Mouse (Mus musculus) MEL (cell line): ENCODE measurements around the gene Zfp827. TPM values are rescaled to one million over a fixed set of nuclear protein-coding genes. Genes with fewer than 3 reads are reported as not detected.

Experiments used
- DNase-seq: peaks from one replicate; pipeline ENCODE4 v3.0.0; 2011; ENCODE audit warnings: low read depth, low spot score
- H3K27ac ChIP-seq: 2 replicates; pipeline ENCODE4 v1.5.1; 2012; ENCODE audit warnings: low read depth, mild to moderate bottlenecking, control low read depth, low read length, moderate library complexity; ENCODE audit not compliant: control insufficient read depth
- H3K27me3 ChIP-seq, 2 experiments: fragments of 150-350 bp in 1 of 2; sonication (generic) in 1 of 2; 2 replicates each; pipeline ENCODE4 v1.6.1; 2012; ENCODE audit warnings: low read length in 2 of 2, mild to moderate bottlenecking in 2 of 2, improper control_type of control experiment in 1 of 2, moderate library complexity in 1 of 2; ENCODE audit not compliant: insufficient read depth in 2 of 2, control insufficient read depth in 1 of 2
- H3K36me3 ChIP-seq, 2 experiments: 2 replicates each; pipeline ENCODE4 v1.6.1; 2012 to 2014; ENCODE audit warnings: low read length in 2 of 2, improper control_type of control experiment in 1 of 2, inconsistent platforms in 1 of 2, mild to moderate bottlenecking in 1 of 2; ENCODE audit not compliant: insufficient read depth in 2 of 2, control insufficient read depth in 1 of 2
- H3K4me1 ChIP-seq, 2 experiments: fragments of 150-350 bp in 1 of 2; sonication (generic) in 1 of 2; 2 replicates each; pipeline ENCODE4 v1.6.1; 2012; ENCODE audit warnings: low read length in 2 of 2, improper control_type of control experiment in 1 of 2, mild to moderate bottlenecking in 1 of 2; ENCODE audit not compliant: insufficient read depth in 2 of 2, control insufficient read depth in 1 of 2
- H3K4me3 ChIP-seq, 2 experiments: fragments of 150-350 bp in 1 of 2; sonication (generic) in 1 of 2; 2 replicates each; pipeline ENCODE4 v1.5.1; 2012; ENCODE audit warnings: low read depth in 2 of 2, low read length in 2 of 2, mild to moderate bottlenecking in 2 of 2, moderate library complexity in 2 of 2, control low read depth in 1 of 2, improper control_type of control experiment in 1 of 2; ENCODE audit not compliant: control insufficient read depth in 1 of 2, insufficient read depth in 1 of 2
- H3K79me2 ChIP-seq: 2 replicates; pipeline ENCODE4 v1.6.1; 2012; ENCODE audit warnings: mild to moderate bottlenecking, low read length, moderate library complexity; ENCODE audit not compliant: control insufficient read depth, poor library complexity, insufficient read depth
- H3K9ac ChIP-seq: 2 replicates; pipeline ENCODE4 v1.6.1; 2012; ENCODE audit warnings: low read depth, mild to moderate bottlenecking, control low read depth, low read length, moderate library complexity; ENCODE audit not compliant: control insufficient read depth, poor library complexity, severe bottlenecking
- H3K9me3 ChIP-seq: fragments of 150-350 bp; sonication (generic); replicated peaks from 2 replicates; pipeline ENCODE4 v1.6.1; 2012; ENCODE audit warnings: mild to moderate bottlenecking, low read length, improper control_type of control experiment, moderate library complexity; ENCODE audit not compliant: insufficient read depth
- BHLHE40 ChIP-seq: IDR thresholded peaks from 2 replicates; pipeline ENCODE4 v1.6.1; 2012; ENCODE audit warnings: low read depth, mild to moderate bottlenecking, inconsistent platforms, low read length, improper control_type of control experiment, borderline replicate concordance
- CHD2 ChIP-seq: IDR thresholded peaks from 2 replicates; pipeline ENCODE4 v1.6.1; 2011; ENCODE audit warnings: low read length, improper control_type of control experiment
- E2F4 ChIP-seq: IDR thresholded peaks from 2 replicates; pipeline ENCODE4 v1.6.1; 2011; ENCODE audit warnings: low read depth, low read length, improper control_type of control experiment, borderline replicate concordance
- EP300 ChIP-seq, 2 experiments: IDR thresholded peaks; 2 replicates each; pipeline ENCODE4 v1.6.1; 2011; ENCODE audit warnings: improper control_type of control experiment in 2 of 2, low read length in 2 of 2, low read depth in 1 of 2, mild to moderate bottlenecking in 1 of 2
- HCFC1 ChIP-seq: IDR thresholded peaks from 2 replicates; pipeline ENCODE4 v1.6.1; 2012; ENCODE audit warnings: low read depth, mild to moderate bottlenecking, inconsistent platforms, low read length, improper control_type of control experiment, moderate library complexity
- MAFK ChIP-seq: IDR thresholded peaks from 2 replicates; pipeline ENCODE4 v1.6.1; 2011; ENCODE audit warnings: low read depth, mild to moderate bottlenecking, low read length, improper control_type of control experiment, borderline replicate concordance
- MAX ChIP-seq: IDR thresholded peaks from 2 replicates; pipeline ENCODE4 v1.6.1; 2011; ENCODE audit warnings: low read length, improper control_type of control experiment
- MXI1 ChIP-seq: IDR thresholded peaks from 2 replicates; pipeline ENCODE4 v1.6.1; 2011; ENCODE audit warnings: mild to moderate bottlenecking, low read depth, low read length, improper control_type of control experiment
- MYB ChIP-seq: IDR thresholded peaks from 2 replicates; pipeline ENCODE4 v1.6.1; 2011; ENCODE audit warnings: mild to moderate bottlenecking, low read depth, low read length, improper control_type of control experiment
- NELFE ChIP-seq: IDR thresholded peaks from 2 replicates; pipeline ENCODE4 v1.6.1; 2011; ENCODE audit warnings: low read depth, low read length, improper control_type of control experiment
- POLR2A ChIP-seq, 2 experiments: IDR thresholded peaks; 2 replicates each; pipeline ENCODE4 v1.6.1; 2011 to 2012; ENCODE audit warnings: low read length in 2 of 2, mild to moderate bottlenecking in 2 of 2, control low read depth in 1 of 2, improper control_type of control experiment in 1 of 2, low read depth in 1 of 2, moderate library complexity in 1 of 2; ENCODE audit not compliant: control insufficient read depth in 1 of 2, insufficient read depth in 1 of 2, poor library complexity in 1 of 2
- POLR2AphosphoS2 ChIP-seq: IDR thresholded peaks from 2 replicates; pipeline ENCODE4 v1.6.1; 2011; ENCODE audit warnings: low read length, improper control_type of control experiment
- RCOR1 ChIP-seq: IDR thresholded peaks from 2 replicates; pipeline ENCODE4 v1.6.1; 2012; ENCODE audit warnings: low read depth, mild to moderate bottlenecking, inconsistent platforms, low read length, improper control_type of control experiment
- SIN3A ChIP-seq: IDR thresholded peaks from 2 replicates; pipeline ENCODE4 v1.6.1; 2012; ENCODE audit warnings: low read length, improper control_type of control experiment, inconsistent platforms
- SMC3 ChIP-seq: IDR thresholded peaks from 2 replicates; pipeline ENCODE4 v1.6.1; 2011; ENCODE audit warnings: low read depth, low read length, improper control_type of control experiment
- TBP ChIP-seq: IDR thresholded peaks from 2 replicates; pipeline ENCODE4 v1.8.0; 2011; ENCODE audit warnings: low read depth, low read length, improper control_type of control experiment
- UBTF ChIP-seq: IDR thresholded peaks from 2 replicates; pipeline ENCODE4 v1.6.1; 2012; ENCODE audit warnings: low read depth, mild to moderate bottlenecking, inconsistent platforms, low read length, improper control_type of control experiment, moderate library complexity, borderline replicate concordance; ENCODE audit not compliant: insufficient read depth
- USF1 ChIP-seq: IDR thresholded peaks from 2 replicates; pipeline ENCODE4 v1.6.1; 2014; ENCODE audit warnings: low read depth, mild to moderate bottlenecking, inconsistent platforms, low read length, improper control_type of control experiment, moderate library complexity
- ZC3H11A ChIP-seq: IDR thresholded peaks from 2 replicates; pipeline ENCODE4 v1.6.1; 2012; ENCODE audit warnings: low read depth, mild to moderate bottlenecking, inconsistent platforms, low read length, improper control_type of control experiment
- ZKSCAN1 ChIP-seq: IDR thresholded peaks from 2 replicates; pipeline ENCODE4 v1.6.1; 2012; ENCODE audit warnings: low read depth, mild to moderate bottlenecking, inconsistent platforms, low read length, improper control_type of control experiment, moderate library complexity
- ZMIZ1 ChIP-seq: IDR thresholded peaks from 2 replicates; pipeline ENCODE4 v1.6.1; 2012; ENCODE audit warnings: low read depth, mild to moderate bottlenecking, inconsistent platforms, low read length, improper control_type of control experiment, moderate library complexity
- ZNF384 ChIP-seq: IDR thresholded peaks from 2 replicates; pipeline ENCODE4 v1.6.1; 2012; ENCODE audit warnings: low read depth, mild to moderate bottlenecking, inconsistent platforms, low read length, improper control_type of control experiment
- polyA plus RNA-seq, 2 experiments: library from polyadenylated mRNA; stranded (reverse) in 1 of 2; unstranded in 1 of 2; fragments of >175 nt in 1 of 2; fragments of >200 nt in 1 of 2; gene quantifications; 2 replicates each; pipeline versions ENCODE4 v1.2.1 to v1.2.4; 2012; ENCODE audit warnings: low replicate concordance in 2 of 2, low read depth in 1 of 2; ENCODE audit not compliant: insufficient read length in 2 of 2, insufficient read depth in 1 of 2, missing spikeins in 1 of 2
- total RNA-seq: library from RNA; depleted of rRNA; stranded (reverse); fragments of 300-350 nt; gene quantifications from 2 replicates; pipeline ENCODE4 v1.2.3, GENCODE M21; 2012

Gene Zfp827
- total and polyA plus RNA-seq, 3 experiments, result not detected

DNA sequence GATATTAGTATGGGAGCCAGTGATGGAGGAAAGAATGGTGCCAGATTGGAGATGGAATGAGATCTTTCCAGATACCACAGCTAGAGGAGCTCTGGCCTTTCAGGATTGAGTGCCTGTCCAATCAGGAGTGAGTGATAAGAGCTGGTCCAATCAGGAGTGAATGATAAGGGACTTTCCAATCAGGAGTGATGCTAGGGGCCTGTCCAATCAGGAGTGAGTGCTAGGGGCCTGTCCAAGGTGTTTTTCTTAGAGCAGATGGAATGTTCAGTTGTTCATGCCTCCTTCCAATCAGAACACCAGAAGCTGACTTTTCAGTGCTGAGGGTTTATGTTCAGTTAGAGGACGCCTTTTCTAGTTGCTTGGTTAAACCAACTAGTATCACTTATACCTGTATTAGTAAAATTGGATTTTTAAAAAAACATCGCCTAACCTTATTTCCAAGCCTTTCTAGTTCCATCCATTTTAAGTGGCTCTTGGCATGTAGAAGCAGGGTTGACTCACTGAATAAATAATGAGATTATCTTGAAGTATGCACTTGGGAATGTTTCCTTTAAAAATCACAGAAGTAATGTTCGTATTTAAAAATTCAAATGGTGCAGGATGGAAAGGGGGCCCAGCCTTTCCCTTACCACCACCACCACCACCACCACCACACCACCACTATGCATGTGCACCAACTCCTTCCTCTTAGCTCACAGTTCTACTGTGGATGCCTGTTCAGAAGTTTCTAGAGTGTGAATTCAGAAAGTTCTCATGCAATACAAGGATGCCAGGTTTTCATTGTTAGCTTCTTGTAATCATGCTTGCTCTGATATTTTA is 39.8 kb downstream of the Zfp827 start:
- no peak for TF ChIP-seq CHD2
- no peak for TF ChIP-seq TBP
- TF ChIP-seq HCFC1, result no peak
- TF ChIP-seq MAX, result no peak
- TF ChIP-seq NELFE, result no peak
- TF ChIP-seq, all 39 proteins: peak for 0
- DNase-seq, result no peak
- no peaks in the 10 kb centered on the region for H3K36me3 ChIP-seq
- no peaks in the 10 kb centered on the region for H3K79me2 ChIP-seq
- no peaks in the 10 kb centered on the region for H3K4me1 ChIP-seq
- H3K9me3 ChIP-seq, result no peaks in the 10 kb centered on the region
- H3K4me3 ChIP-seq, result no peak overlapping the region
- H3K27me3 ChIP-seq, result no peaks in the 10 kb centered on the region
- H3K9ac ChIP-seq, result no peak overlapping the region
- no peak overlapping the region for H3K27ac ChIP-seq

DNA sequence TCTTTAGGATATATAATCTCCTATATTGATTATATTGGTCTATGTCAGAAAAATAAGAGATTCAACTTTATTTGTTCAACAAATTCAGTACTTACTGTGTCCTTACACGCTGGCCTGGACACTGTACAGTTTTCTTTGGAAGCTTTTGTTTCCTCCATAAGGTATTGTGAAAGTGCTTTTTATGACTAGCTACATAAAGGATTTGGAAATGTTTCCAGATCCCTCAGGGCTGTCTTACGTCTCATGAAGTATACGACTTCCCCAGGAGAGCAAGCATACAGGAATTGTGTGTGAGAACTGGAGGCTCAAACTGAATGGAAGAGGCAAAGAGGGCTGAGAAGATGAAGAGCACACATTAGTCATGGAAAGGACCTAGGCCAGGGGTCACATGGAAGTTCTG is 45.1 kb downstream of the Zfp827 start:
- no peak for DNase-seq
- Histone ChIP-seq H3K27me3 (no peaks in the 10 kb centered on the region), H3K36me3 (no peaks in the 10 kb centered on the region)

DNA sequence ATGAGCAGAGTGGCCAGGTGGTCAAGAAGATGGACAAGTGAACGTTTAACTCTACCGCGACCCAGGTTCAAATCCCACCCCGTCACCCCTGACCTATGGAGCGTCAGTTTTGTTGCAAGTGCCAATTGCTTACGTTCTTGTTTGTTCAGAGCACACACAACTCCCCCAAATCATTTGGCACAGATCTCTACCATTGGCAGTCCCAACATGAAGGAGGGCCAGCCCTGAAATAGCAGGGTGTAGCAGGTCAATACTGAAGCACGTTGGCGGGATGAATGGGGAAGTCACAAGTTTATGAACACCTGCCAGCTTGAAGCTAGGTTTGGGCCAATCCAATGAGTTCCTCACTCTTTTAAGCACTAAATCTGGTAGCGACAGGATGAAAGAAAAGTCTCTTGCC is 46.7 kb downstream of the Zfp827 start:
- H3K4me1 ChIP-seq, result no peaks in the 10 kb centered on the region
- TF ChIP-seq RCOR1, result no peak
- no peak for TF ChIP-seq UBTF
- no peak for TF ChIP-seq ZNF384
- TF ChIP-seq HCFC1, result no peak
- no peak for TF ChIP-seq USF1
- TF ChIP-seq SIN3A, result no peak
- no peak for TF ChIP-seq MYB
- no peak for TF ChIP-seq SMC3
- TF ChIP-seq BHLHE40, result no peak
- TF ChIP-seq POLR2AphosphoS2, result no peak
- TF ChIP-seq E2F4, result no peak
- TF ChIP-seq EP300 (IDR thresholded peaks at IDR 0.05; ENCODE audit: low read depth in 1 of 2, low read length in 2 of 2), result no peak
- TF ChIP-seq POLR2A (IDR thresholded peaks at IDR 0.05; ENCODE audit: control insufficient read depth in 1 of 2, insufficient read depth in 1 of 2, low read depth in 1 of 2, low read length in 2 of 2, poor library complexity in 1 of 2), result no peak
- TF ChIP-seq ZMIZ1, result no peak
- TF ChIP-seq MXI1, result no peak
- TF ChIP-seq MAFK, result no peak
- no peak for TF ChIP-seq ZC3H11A
- TF ChIP-seq ZKSCAN1, result no peak
- TF ChIP-seq, all 39 proteins: peak for 0
- Histone ChIP-seq H3K9me3 (no peaks in the 10 kb centered on the region), H3K79me2 (no peaks in the 10 kb centered on the region), H3K27me3 (no peaks in the 10 kb centered on the region), H3K27ac (no peak overlapping the region), H3K36me3 (no peaks in the 10 kb centered on the region), H3K4me3 (no peak overlapping the region), H3K9ac (no peak overlapping the region)
- no peak for DNase-seq

More for the DNA sequence above, 45.1 kb downstream of the Zfp827 start:
- no peaks in the 10 kb centered on the region for H3K4me1 ChIP-seq
- no peak overlapping the region for H3K4me3 ChIP-seq
- no peak overlapping the region for H3K9ac ChIP-seq
- no peak for TF ChIP-seq EP300 (IDR thresholded peaks at IDR 0.05; ENCODE audit: low read depth in 1 of 2, low read length in 2 of 2)
- no peaks in the 10 kb centered on the region for H3K9me3 ChIP-seq
- no peak overlapping the region for H3K27ac ChIP-seq
- H3K79me2 ChIP-seq, result no peaks in the 10 kb centered on the region
